ENCODE assay signal across 12 mouse cellular contexts in the genomic region with DNA sequence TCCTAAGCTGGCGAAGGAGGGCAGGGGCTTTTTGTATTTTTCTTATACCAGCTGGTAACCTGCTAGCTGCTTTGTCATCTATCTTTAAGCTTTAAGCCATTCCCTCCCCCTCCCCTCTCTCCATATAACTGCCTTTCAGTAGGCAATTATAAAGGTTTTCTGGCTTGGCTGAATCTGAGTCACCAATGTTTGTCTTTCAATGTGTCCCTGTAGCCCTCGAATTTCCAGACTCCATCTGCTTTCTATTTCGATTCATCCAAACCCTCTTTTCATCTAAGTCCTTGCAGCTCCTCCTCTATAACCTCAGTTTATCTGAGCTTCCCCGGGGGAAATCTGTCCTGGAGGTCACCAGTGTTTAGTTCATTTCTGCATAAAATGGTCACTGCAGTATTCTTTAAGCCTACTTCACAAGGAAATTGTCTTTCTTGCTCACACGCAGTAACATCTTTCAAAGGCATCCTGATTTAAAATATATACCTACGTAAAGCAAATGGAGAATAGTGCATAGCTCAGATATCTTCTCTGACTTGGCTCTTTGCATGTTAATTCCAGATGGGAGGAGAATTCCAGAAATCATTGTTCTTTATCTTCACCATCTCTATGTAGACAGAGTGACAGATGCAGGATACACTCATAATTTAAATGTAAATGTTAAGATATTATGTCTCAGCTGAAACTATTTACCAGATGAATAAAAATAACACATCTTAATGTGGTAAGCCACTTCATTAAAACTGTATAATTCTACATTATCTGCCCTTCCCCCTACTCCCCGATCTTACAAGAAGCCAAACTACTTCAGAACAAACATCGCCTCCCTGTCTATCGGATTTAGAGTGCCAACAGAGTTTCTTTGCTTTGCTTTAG.
DNase-seq lines count a peak whose midpoint lies in the region; ATAC-seq lines count a peak whose summit lies in the region.
"Had no signal": no experiment of that assay in that cellular context is flagged by ENCODE, and none has a peak within 500 bp of the region (broad histone marks: within the 10 kb centered on the region; RNA-seq: fewer than 3 reads in every experiment).

No protein-coding gene starts in this region.

- no peak overlapping the region; the same call in 1 of the 2 replicates for H3K27ac ChIP-seq in limb, embryonic 13.5 days
- H3K27ac ChIP-seq in limb, embryonic 10.5 days, result no peak overlapping the region
- peak overlapping the region; percentile 35; the same call in 1 of the 2 replicates for H3K27ac ChIP-seq in embryonic facial prominence, embryonic 10.5 days (replicated peaks)

- H3K27me3 ChIP-seq in limb, embryonic 13.5 days, result no peaks in the 10 kb centered on the region
- no peaks in the 10 kb centered on the region for H3K27me3 ChIP-seq in limb, embryonic 10.5 days (ENCODE audit: low read depth, poor library complexity, severe bottlenecking)
- H3K27me3 ChIP-seq in embryonic facial prominence, embryonic 10.5 days (replicated peaks; ENCODE audit: low read depth, poor library complexity, severe bottlenecking), result no peaks in the 10 kb centered on the region

- 0 out of 2 replicates have a peak overlapping the region, but pooled peaks have one; percentile 9 for H3K4me2 ChIP-seq in limb, embryonic 13.5 days (replicated peaks)

- no peak for DNase-seq in limb, embryonic 10.5 days (ENCODE audit: low spot score)
- DNase-seq in brain, embryonic 18.5 days (ENCODE audit: low read depth, low spot score), result peak; percentile 26
- peak; percentile 20 for DNase-seq in embryonic facial prominence, embryonic 10.5 days (ENCODE audit: low spot score)
- peak; percentile 12 for DNase-seq in layer of hippocampus, adult 9-11 months
- no peak for DNase-seq in ovary, postnatal 14 days (ENCODE audit: low spot score)
- no peak for DNase-seq in kidney, adult 9 months
- DNase-seq: adrenal gland, postnatal 36 days; gastrocnemius, postnatal 10 days; heart, postnatal 14 days; kidney, postnatal 4 days; liver, postnatal 0 days had no signal

- no peak for ATAC-seq in limb, embryonic 13.5 days (ENCODE audit: low FRiP score, low read depth)
- ATAC-seq: liver, postnatal 0 days had no signal

- no peaks in the 10 kb centered on the region for H3K9me3 ChIP-seq in limb, embryonic 13.5 days
- H3K9me3 ChIP-seq in limb, embryonic 10.5 days (replicated peaks), result no peaks in the 10 kb centered on the region
- H3K9me3 ChIP-seq in embryonic facial prominence, embryonic 10.5 days, result no peaks in the 10 kb centered on the region

- no peak overlapping the region for H3K9ac ChIP-seq in limb, embryonic 13.5 days
- H3K9ac ChIP-seq: liver, postnatal 0 days had no signal

- H3K4me3 ChIP-seq in limb, embryonic 13.5 days, result no peak overlapping the region
- no peak overlapping the region for H3K4me3 ChIP-seq in limb, embryonic 10.5 days
- no peak overlapping the region for H3K4me3 ChIP-seq in embryonic facial prominence, embryonic 10.5 days

- no peaks in the 10 kb centered on the region for H3K36me3 ChIP-seq in limb, embryonic 13.5 days
- H3K36me3 ChIP-seq in limb, embryonic 10.5 days, result no peaks in the 10 kb centered on the region
- no peaks in the 10 kb centered on the region for H3K36me3 ChIP-seq in embryonic facial prominence, embryonic 10.5 days (replicated peaks)

- WGBS in limb, embryonic 13.5 days, result 44% methylated on average over 9 of the region's 9 CpGs
- 71% methylated on average over 9 of the region's 9 CpGs for WGBS in limb, embryonic 10.5 days
- 29% methylated on average over 9 of the region's 9 CpGs for WGBS in embryonic facial prominence, embryonic 10.5 days

- 0 out of 2 replicates have a peak, but pooled peaks cover 13% of the 10 kb centered on the region for H3K4me1 ChIP-seq in limb, embryonic 13.5 days
- H3K4me1 ChIP-seq in limb, embryonic 10.5 days, result peaks cover 10% of the 10 kb centered on the region
- H3K4me1 ChIP-seq in embryonic facial prominence, embryonic 10.5 days, result peaks cover 21% of the 10 kb centered on the region

Comparison
In these comparisons a context has a peak if more than half of its experiments do, and no peak if none do; other contexts are left out.
1. DNase-seq: peak in brain, embryonic 18.5 days (single experiment), embryonic facial prominence, embryonic 10.5 days (single experiment) and layer of hippocampus, adult 9-11 months (single experiment); none in limb, embryonic 10.5 days (single experiment), ovary, postnatal 14 days (single experiment) and kidney, adult 9 months (single experiment).